Mouse (Mus musculus) gonadal fat pad, adult 2 months (tissue): ENCODE measurements around the gene Lman2l. TPM values are rescaled to one million over a fixed set of nuclear protein-coding genes. Genes with fewer than 3 reads are reported as not detected.
A peak's percentile ranks its signal among the peaks of the same experiment; 100 is the strongest.

Experiments
- DNase-seq: peaks from one replicate; pipeline ENCODE4 v3.0.0-alpha.2; 2012; ENCODE audit warnings: low read depth
- polyA plus RNA-seq: library from polyadenylated mRNA; depleted of rRNA; stranded (reverse); fragments of >200 nt; gene quantifications from 2 replicates; pipeline ENCODE4 v1.2.3, GENCODE M21; 2012; rRNA removed

Lman2l gene
- 18.6 and 19.3 TPM in 2 replicates for polyA plus RNA-seq

GRCm38 (mm10) chr1:36444471-36445464 lies at the start of gene Lman2l:
TSS of gene Lman2l (minus strand) at chr1:36445271.
- peak; percentile 60 for DNase-seq

- no peak for DNase-seq
Measured at GRCm38 (mm10) chr1:36493299-36493698, 48.2 kb upstream of the Lman2l start.

GRCm38 (mm10) chr1:36492416-36493139 lies 47.5 kb upstream of the Lman2l start:
- no peak for DNase-seq

GRCm38 (mm10) chr1:36489661-36490060 lies 44.6 kb upstream of the Lman2l start:
- no peak for DNase-seq

- no peak for DNase-seq
Measured at GRCm38 (mm10) chr1:36487111-36487510, 42.0 kb upstream of the Lman2l start.

- DNase-seq = no peak
Measured at GRCm38 (mm10) chr1:36485080-36485479, 40.0 kb upstream of the Lman2l start.

GRCm38 (mm10) chr1:36483825-36484224 lies 38.8 kb upstream of the Lman2l start:
- no peak for DNase-seq

GRCm38 (mm10) chr1:36479903-36480899 lies 35.1 kb upstream of the Lman2l start:
- no peak for DNase-seq

- DNase-seq = no peak
Measured at GRCm38 (mm10) chr1:36478343-36478795, 33.3 kb upstream of the Lman2l start.

GRCm38 (mm10) chr1:36476426-36476825 lies 31.4 kb upstream of the Lman2l start:
- DNase-seq = no peak

GRCm38 (mm10) chr1:36475480-36476110 lies 30.5 kb upstream of the Lman2l start:
- no peak for DNase-seq

GRCm38 (mm10) chr1:36474646-36475045 lies 29.6 kb upstream of the Lman2l start:
- no peak for DNase-seq

GRCm38 (mm10) chr1:36473211-36473780 lies 28.2 kb upstream of the Lman2l start:
- no peak for DNase-seq

GRCm38 (mm10) chr1:36472106-36472440 lies 27.0 kb upstream of the Lman2l start:
- no peak for DNase-seq

GRCm38 (mm10) chr1:36471181-36472105 lies 26.4 kb upstream of the Lman2l start, which contains the start of gene Cnnm4:
TSS of gene Cnnm4 (plus strand) at chr1:36471620.
- no peak for DNase-seq

- no peak for DNase-seq
Measured at GRCm38 (mm10) chr1:36469811-36470444, 24.9 kb upstream of the Lman2l start.

- DNase-seq = no peak
Measured at GRCm38 (mm10) chr1:36467446-36467845, 22.4 kb upstream of the Lman2l start.

- DNase-seq = no peak
Measured at GRCm38 (mm10) chr1:36465641-36466160, 20.6 kb upstream of the Lman2l start.

- no peak for DNase-seq
Measured at GRCm38 (mm10) chr1:36461829-36462228, 16.8 kb upstream of the Lman2l start.
